Mouse (Mus musculus) MEL (cell line): ENCODE results near the gene Gria1. TPM values are rescaled to one million over a fixed set of nuclear protein-coding genes. Genes with fewer than 3 reads are reported as not detected.

ENCODE experiments used
- DNase-seq: peaks from one replicate; pipeline ENCODE4 v3.0.0; 2011; ENCODE audit warnings: low read depth, low spot score
- H3K27ac ChIP-seq: 2 replicates; pipeline ENCODE4 v1.5.1; 2012; ENCODE audit warnings: low read depth, mild to moderate bottlenecking, control low read depth, low read length, moderate library complexity; ENCODE audit not compliant: control insufficient read depth
- H3K27me3 ChIP-seq, 2 experiments: fragments of 150-350 bp in 1 of 2; sonication (generic) in 1 of 2; 2 replicates each; pipeline ENCODE4 v1.6.1; 2012; ENCODE audit warnings: low read length in 2 of 2, mild to moderate bottlenecking in 2 of 2, improper control_type of control experiment in 1 of 2, moderate library complexity in 1 of 2; ENCODE audit not compliant: insufficient read depth in 2 of 2, control insufficient read depth in 1 of 2
- H3K36me3 ChIP-seq, 2 experiments: 2 replicates each; pipeline ENCODE4 v1.6.1; 2012 to 2014; ENCODE audit warnings: low read length in 2 of 2, improper control_type of control experiment in 1 of 2, inconsistent platforms in 1 of 2, mild to moderate bottlenecking in 1 of 2; ENCODE audit not compliant: insufficient read depth in 2 of 2, control insufficient read depth in 1 of 2
- H3K4me1 ChIP-seq, 2 experiments: fragments of 150-350 bp in 1 of 2; sonication (generic) in 1 of 2; 2 replicates each; pipeline ENCODE4 v1.6.1; 2012; ENCODE audit warnings: low read length in 2 of 2, improper control_type of control experiment in 1 of 2, mild to moderate bottlenecking in 1 of 2; ENCODE audit not compliant: insufficient read depth in 2 of 2, control insufficient read depth in 1 of 2
- H3K4me3 ChIP-seq, 2 experiments: fragments of 150-350 bp in 1 of 2; sonication (generic) in 1 of 2; 2 replicates each; pipeline ENCODE4 v1.5.1; 2012; ENCODE audit warnings: low read depth in 2 of 2, low read length in 2 of 2, mild to moderate bottlenecking in 2 of 2, moderate library complexity in 2 of 2, control low read depth in 1 of 2, improper control_type of control experiment in 1 of 2; ENCODE audit not compliant: control insufficient read depth in 1 of 2, insufficient read depth in 1 of 2
- H3K79me2 ChIP-seq: 2 replicates; pipeline ENCODE4 v1.6.1; 2012; ENCODE audit warnings: mild to moderate bottlenecking, low read length, moderate library complexity; ENCODE audit not compliant: control insufficient read depth, poor library complexity, insufficient read depth
- H3K9ac ChIP-seq: 2 replicates; pipeline ENCODE4 v1.6.1; 2012; ENCODE audit warnings: low read depth, mild to moderate bottlenecking, control low read depth, low read length, moderate library complexity; ENCODE audit not compliant: control insufficient read depth, poor library complexity, severe bottlenecking
- H3K9me3 ChIP-seq: fragments of 150-350 bp; sonication (generic); replicated peaks from 2 replicates; pipeline ENCODE4 v1.6.1; 2012; ENCODE audit warnings: mild to moderate bottlenecking, low read length, improper control_type of control experiment, moderate library complexity; ENCODE audit not compliant: insufficient read depth
- BHLHE40 ChIP-seq: IDR thresholded peaks from 2 replicates; pipeline ENCODE4 v1.6.1; 2012; ENCODE audit warnings: low read depth, mild to moderate bottlenecking, inconsistent platforms, low read length, improper control_type of control experiment, borderline replicate concordance
- CHD1 ChIP-seq: IDR thresholded peaks from 2 replicates; pipeline ENCODE4 v1.6.1; 2012; ENCODE audit warnings: low read depth, mild to moderate bottlenecking, inconsistent platforms, low read length, improper control_type of control experiment
- CHD2 ChIP-seq: IDR thresholded peaks from 2 replicates; pipeline ENCODE4 v1.6.1; 2011; ENCODE audit warnings: low read length, improper control_type of control experiment
- CTCF ChIP-seq, 3 experiments: IDR thresholded peaks in 2 of 3; conservative IDR thresholded peaks in 1 of 3; 2 replicates each; pipeline ENCODE4 v1.5.1; 2011 to 2012; ENCODE audit warnings: low read length in 3 of 3, low read depth in 2 of 3, mild to moderate bottlenecking in 2 of 3, improper control_type of control experiment in 1 of 3, inconsistent platforms in 1 of 3, mixed read lengths in 1 of 3, moderate library complexity in 1 of 3; ENCODE audit not compliant: control insufficient read depth in 1 of 3, insufficient read depth in 1 of 3, poor library complexity in 1 of 3, severe bottlenecking in 1 of 3
- E2F4 ChIP-seq: IDR thresholded peaks from 2 replicates; pipeline ENCODE4 v1.6.1; 2011; ENCODE audit warnings: low read depth, low read length, improper control_type of control experiment, borderline replicate concordance
- ELF1 ChIP-seq: IDR thresholded peaks from 2 replicates; pipeline ENCODE4 v1.6.1; 2014; ENCODE audit warnings: low read depth, mild to moderate bottlenecking, inconsistent platforms, low read length, improper control_type of control experiment, moderate library complexity
- EP300 ChIP-seq, 2 experiments: IDR thresholded peaks; 2 replicates each; pipeline ENCODE4 v1.6.1; 2011; ENCODE audit warnings: improper control_type of control experiment in 2 of 2, low read length in 2 of 2, low read depth in 1 of 2, mild to moderate bottlenecking in 1 of 2
- GABPA ChIP-seq: IDR thresholded peaks from 2 replicates; pipeline ENCODE4 v1.6.1; 2012; ENCODE audit warnings: low read depth, mild to moderate bottlenecking, inconsistent platforms, low read length, improper control_type of control experiment, moderate library complexity
- GATA1 ChIP-seq: IDR thresholded peaks from 2 replicates; pipeline ENCODE4 v1.6.1; 2011; ENCODE audit warnings: low read depth, low read length, improper control_type of control experiment
- HCFC1 ChIP-seq: IDR thresholded peaks from 2 replicates; pipeline ENCODE4 v1.6.1; 2012; ENCODE audit warnings: low read depth, mild to moderate bottlenecking, inconsistent platforms, low read length, improper control_type of control experiment, moderate library complexity
- MAFK ChIP-seq: IDR thresholded peaks from 2 replicates; pipeline ENCODE4 v1.6.1; 2011; ENCODE audit warnings: low read depth, mild to moderate bottlenecking, low read length, improper control_type of control experiment, borderline replicate concordance
- MAX ChIP-seq: IDR thresholded peaks from 2 replicates; pipeline ENCODE4 v1.6.1; 2011; ENCODE audit warnings: low read length, improper control_type of control experiment
- MYC ChIP-seq: IDR thresholded peaks from 2 replicates; pipeline ENCODE4 v1.6.1; 2011; ENCODE audit warnings: low read depth, mild to moderate bottlenecking, low read length, improper control_type of control experiment, moderate library complexity
- POLR2AphosphoS2 ChIP-seq: IDR thresholded peaks from 2 replicates; pipeline ENCODE4 v1.6.1; 2011; ENCODE audit warnings: low read length, improper control_type of control experiment
- RAD21 ChIP-seq: IDR thresholded peaks from 2 replicates; pipeline ENCODE4 v1.6.1; 2011; ENCODE audit warnings: mild to moderate bottlenecking, low read depth, low read length, improper control_type of control experiment
- RCOR1 ChIP-seq: IDR thresholded peaks from 2 replicates; pipeline ENCODE4 v1.6.1; 2012; ENCODE audit warnings: low read depth, mild to moderate bottlenecking, inconsistent platforms, low read length, improper control_type of control experiment
- SIN3A ChIP-seq: IDR thresholded peaks from 2 replicates; pipeline ENCODE4 v1.6.1; 2012; ENCODE audit warnings: low read length, improper control_type of control experiment, inconsistent platforms
- TBP ChIP-seq: IDR thresholded peaks from 2 replicates; pipeline ENCODE4 v1.8.0; 2011; ENCODE audit warnings: low read depth, low read length, improper control_type of control experiment
- TCF12 ChIP-seq: IDR thresholded peaks from 2 replicates; pipeline ENCODE4 v1.6.1; 2014; ENCODE audit warnings: low read depth, mild to moderate bottlenecking, inconsistent platforms, low read length, improper control_type of control experiment, moderate library complexity
- USF2 ChIP-seq, 2 experiments: IDR thresholded peaks; 2 replicates each; pipeline ENCODE4 v1.6.1; 2011 to 2012; ENCODE audit warnings: improper control_type of control experiment in 2 of 2, low read length in 2 of 2, borderline replicate concordance in 1 of 2, inconsistent platforms in 1 of 2, low read depth in 1 of 2, mild to moderate bottlenecking in 1 of 2; ENCODE audit not compliant: insufficient read depth in 1 of 2
- polyA plus RNA-seq, 2 experiments: library from polyadenylated mRNA; stranded (reverse) in 1 of 2; unstranded in 1 of 2; fragments of >175 nt in 1 of 2; fragments of >200 nt in 1 of 2; gene quantifications; 2 replicates each; pipeline versions ENCODE4 v1.2.1 to v1.2.4; 2012; ENCODE audit warnings: low replicate concordance in 2 of 2, low read depth in 1 of 2; ENCODE audit not compliant: insufficient read length in 2 of 2, insufficient read depth in 1 of 2, missing spikeins in 1 of 2
- total RNA-seq: library from RNA; depleted of rRNA; stranded (reverse); fragments of 300-350 nt; gene quantifications from 2 replicates; pipeline ENCODE4 v1.2.3, GENCODE M21; 2012

Gene Gria1
- total and polyA plus RNA-seq, 3 experiments: not detected

DNA sequence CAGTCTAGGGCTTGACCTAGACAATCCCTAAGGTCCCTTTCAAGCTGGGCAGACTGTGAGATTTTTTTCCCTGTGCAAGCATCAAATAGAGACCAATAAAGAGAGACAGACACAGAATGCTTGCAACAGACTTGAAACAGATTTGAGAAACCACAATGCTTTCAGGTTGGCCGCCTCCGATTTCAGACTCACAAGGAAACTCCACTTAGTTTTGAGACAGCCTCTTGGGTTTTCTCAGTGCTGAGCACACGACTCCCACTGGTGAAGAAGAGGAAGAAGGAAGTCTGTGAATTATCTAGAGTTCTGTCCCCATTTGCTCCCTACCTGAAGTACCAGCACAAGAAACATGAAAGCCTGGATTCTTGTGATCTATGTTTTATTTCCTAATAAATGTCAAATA is 94.5 kb downstream of the Gria1 start:
- no peak overlapping the region for H3K9ac ChIP-seq
- H3K27me3 ChIP-seq: no peaks in the 10 kb centered on the region
- no peak for TF ChIP-seq USF2 (IDR thresholded peaks at IDR 0.05; ENCODE audit: borderline replicate concordance in 1 of 2, insufficient read depth in 1 of 2, low read depth in 1 of 2, low read length in 2 of 2)
- TF ChIP-seq GABPA: no peak
- TF ChIP-seq ELF1: no peak
- no peak for TF ChIP-seq TCF12
- TF ChIP-seq GATA1: no peak
- no peak for TF ChIP-seq TBP
- no peak for TF ChIP-seq SIN3A
- no peak for TF ChIP-seq POLR2AphosphoS2
- TF ChIP-seq RAD21: no peak
- no peak for TF ChIP-seq MAX
- TF ChIP-seq CHD2: no peak
- TF ChIP-seq, all 39 proteins: peak for 0
- DNase-seq: no peak
- no peaks in the 10 kb centered on the region for H3K4me1 ChIP-seq
- H3K4me3 ChIP-seq: no peak overlapping the region
- no peaks in the 10 kb centered on the region for H3K36me3 ChIP-seq
- H3K27ac ChIP-seq: no peak overlapping the region
- no peaks in the 10 kb centered on the region for H3K79me2 ChIP-seq
- no peaks in the 10 kb centered on the region for H3K9me3 ChIP-seq

DNA sequence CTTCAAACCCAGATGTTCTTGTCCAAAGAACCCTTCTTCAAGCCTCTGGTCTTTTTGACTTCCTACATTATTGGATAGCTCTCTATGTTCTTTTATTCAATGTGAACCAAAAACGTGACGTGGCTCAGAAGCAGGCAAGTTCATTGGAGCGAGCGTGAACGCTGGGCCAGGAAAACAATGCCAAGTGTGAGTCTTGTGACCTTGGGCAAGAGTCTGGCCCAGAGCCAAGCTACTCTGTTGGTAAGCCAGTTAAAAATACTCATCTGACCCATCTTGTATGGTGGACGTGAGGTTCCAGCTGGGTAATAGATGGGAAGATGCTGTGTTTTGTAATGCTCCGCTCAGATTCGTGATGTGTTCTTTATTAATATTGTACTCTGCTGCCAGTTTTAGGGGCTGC is 101.2 kb downstream of the Gria1 start:
- Histone ChIP-seq H3K27me3 (no peaks in the 10 kb centered on the region), H3K4me1 (no peaks in the 10 kb centered on the region), H3K36me3 (no peaks in the 10 kb centered on the region)
- DNase-seq: no peak
- TF ChIP-seq MAFK (no peak), CTCF (IDR thresholded peaks at IDR 0.05 in 2 of 3, conservative IDR thresholded peaks at IDR 0.05 in 1 of 3; ENCODE audit: control insufficient read depth in 1 of 3, insufficient read depth in 1 of 3, low read depth in 2 of 3, low read length in 3 of 3, poor library complexity in 1 of 3, severe bottlenecking in 1 of 3) (no peak), RCOR1 (no peak), E2F4 (no peak)
- TF ChIP-seq, all 39 proteins: peak for 0
- H3K27ac ChIP-seq: no peak overlapping the region
- H3K9ac ChIP-seq: no peak overlapping the region
- no peak overlapping the region for H3K4me3 ChIP-seq
- no peaks in the 10 kb centered on the region for H3K9me3 ChIP-seq
- H3K79me2 ChIP-seq: no peaks in the 10 kb centered on the region

DNA sequence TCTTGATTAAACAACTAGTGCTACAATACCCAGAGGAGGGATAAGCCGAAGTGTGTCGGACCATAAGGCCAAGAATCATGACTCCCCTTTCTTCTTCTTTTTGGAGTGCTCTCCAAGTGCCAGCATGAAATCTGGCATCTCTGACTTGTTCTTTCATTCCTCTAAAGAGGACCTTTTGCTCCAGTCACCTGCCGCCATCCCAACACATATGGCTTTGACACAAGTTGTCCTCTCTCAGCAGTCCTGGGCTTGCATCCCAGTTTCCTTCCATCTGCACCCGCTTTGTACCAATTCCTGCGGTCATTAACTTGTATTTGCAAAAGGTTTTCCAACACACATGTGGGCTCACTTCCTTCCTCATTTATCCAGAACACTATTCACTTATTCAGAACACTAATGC is 103.2 kb downstream of the Gria1 start:
- Histone ChIP-seq H3K27me3 (no peaks in the 10 kb centered on the region), H3K36me3 (no peaks in the 10 kb centered on the region), H3K9me3 (no peaks in the 10 kb centered on the region), H3K27ac (no peak overlapping the region), H3K4me1 (no peaks in the 10 kb centered on the region), H3K79me2 (no peaks in the 10 kb centered on the region), H3K9ac (no peak overlapping the region), H3K4me3 (no peak overlapping the region)
- TF ChIP-seq BHLHE40 (no peak), CHD1 (no peak), CTCF (IDR thresholded peaks at IDR 0.05 in 2 of 3, conservative IDR thresholded peaks at IDR 0.05 in 1 of 3; ENCODE audit: control insufficient read depth in 1 of 3, insufficient read depth in 1 of 3, low read depth in 2 of 3, low read length in 3 of 3, poor library complexity in 1 of 3, severe bottlenecking in 1 of 3) (no peak), ELF1 (no peak), POLR2AphosphoS2 (no peak), GATA1 (no peak), EP300 (IDR thresholded peaks at IDR 0.05; ENCODE audit: low read depth in 1 of 2, low read length in 2 of 2) (no peak), HCFC1 (no peak), TCF12 (no peak), MYC (no peak)
- DNase-seq: no peak
